Mouse (Mus musculus) ovary, postnatal 10 days (tissue): ENCODE data around the gene Usp29.
A peak's percentile ranks its signal among the peaks of the same experiment; 100 is the strongest.
"Not testable (repeated sequence)": the region's sequence is repeated elsewhere in the genome, so short reads cannot be mapped to it uniquely, and the experiment has no call there.

Source experiments
- DNase-seq: peaks from one replicate; pipeline ENCODE4 v3.0.0; 2022; ENCODE audit warnings: low spot score

The Usp29 gene

DNA sequence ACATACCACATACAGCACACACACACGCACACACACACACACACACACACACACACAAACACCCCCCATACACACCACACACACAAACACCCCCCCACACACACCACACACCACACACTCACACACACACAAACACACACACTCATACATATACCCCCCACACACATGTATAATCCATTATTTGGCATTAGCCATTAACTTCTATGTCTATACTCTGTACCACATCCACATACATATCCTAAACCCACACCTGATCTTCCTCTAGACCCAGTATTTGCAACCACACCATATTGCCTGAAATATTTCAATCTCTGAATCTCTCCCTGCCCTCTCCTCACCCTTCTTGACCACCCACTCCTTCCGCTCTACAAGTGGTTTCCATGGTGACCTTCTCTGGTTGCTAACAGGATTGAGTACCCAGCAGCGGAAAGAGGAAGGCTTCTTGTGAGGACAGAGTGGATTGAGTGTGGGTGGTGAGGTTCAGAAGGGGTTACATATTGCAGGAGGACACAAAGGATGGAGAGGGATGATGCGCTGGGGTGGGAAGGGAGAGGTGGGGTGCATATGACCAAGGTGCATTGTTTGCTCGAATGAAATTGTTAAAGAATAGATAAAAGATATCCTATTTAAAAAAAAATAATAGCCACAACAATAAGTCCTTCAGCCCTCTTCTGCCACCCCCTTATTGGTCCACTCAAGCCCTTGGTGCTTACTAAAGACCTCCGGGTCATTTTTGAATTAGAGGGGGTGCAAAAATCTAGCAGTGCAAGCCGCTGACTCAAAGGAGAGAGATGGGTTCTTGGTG lies 195.8 kb downstream of the Usp29 start:
- no peak for DNase-seq

DNA sequence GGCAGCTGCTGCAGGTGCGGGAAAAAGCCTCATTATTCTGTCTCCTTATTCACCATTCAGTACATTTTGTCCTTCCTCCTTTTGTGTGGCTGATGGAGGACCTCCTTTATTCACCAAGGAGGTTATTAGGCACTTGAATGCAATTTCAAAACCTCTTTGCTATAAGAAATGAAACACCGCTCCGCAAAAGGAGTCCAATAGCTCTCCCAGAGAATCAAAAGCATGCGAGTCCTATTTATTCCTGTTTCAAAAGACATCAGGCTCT lies 196.3 kb downstream of the Usp29 start:
- no peak for DNase-seq

DNA sequence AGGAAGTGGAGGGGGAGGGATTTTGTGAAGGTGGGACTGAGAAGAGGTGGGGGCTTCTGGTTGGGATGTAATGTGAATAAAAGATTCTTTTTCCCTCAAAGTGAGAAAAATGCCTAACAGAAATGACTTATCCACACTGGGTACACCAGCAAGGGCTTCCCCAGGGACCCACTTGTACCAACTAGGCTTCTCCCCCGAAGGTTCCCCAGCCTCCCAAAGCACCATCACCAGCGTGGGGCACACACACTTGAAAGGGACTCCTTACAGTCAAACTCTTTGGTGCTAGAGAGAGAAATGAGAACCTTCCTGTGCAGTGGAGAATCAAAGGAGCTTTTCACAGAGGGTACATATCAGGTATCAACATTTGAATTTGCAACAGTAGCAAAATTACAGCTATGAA lies 198.9 kb downstream of the Usp29 start:
- DNase-seq: no peak

- DNase-seq: no peak
These were observed 204.4 kb downstream of the Usp29 start for GRCm38 (mm10) chr7:6934741-6935140.

- DNase-seq: peak; percentile 50
These were observed 206.7 kb downstream of the Usp29 start for GRCm38 (mm10) chr7:6937040-6937439.

DNA sequence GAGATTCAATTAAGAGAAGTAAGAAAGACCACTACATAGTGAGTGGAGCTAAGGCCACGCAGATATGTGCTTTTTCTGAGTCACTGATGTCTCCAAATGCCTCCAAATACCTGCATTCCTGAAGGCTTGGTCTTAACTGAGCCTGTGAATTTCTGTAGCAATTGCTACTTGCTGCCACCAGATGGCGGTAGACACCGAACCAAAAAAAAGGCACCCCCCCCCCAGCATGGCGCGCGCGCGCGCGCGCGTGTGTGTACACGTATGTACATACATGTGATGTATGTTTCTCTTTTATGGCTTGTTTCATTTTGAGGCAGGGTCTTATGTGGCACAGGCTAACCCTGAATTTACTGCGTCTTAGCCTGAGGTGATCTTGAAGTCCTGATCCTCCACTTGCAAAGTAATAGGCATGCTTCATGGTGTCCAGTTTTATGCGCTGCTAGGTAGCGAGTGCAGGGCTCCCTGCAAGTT lies 210.4 kb downstream of the Usp29 start:
- DNase-seq: no peak

GRCm38 (mm10) chr7:6948061-6948460 lies 217.7 kb downstream of the Usp29 start:
- DNase-seq: not testable (repeated sequence)

GRCm38 (mm10) chr7:6956576-6956975 lies 226.2 kb downstream of the Usp29 start:
- no peak for DNase-seq

GRCm38 (mm10) chr7:6958574-6958973 lies 228.2 kb downstream of the Usp29 start:
- DNase-seq: no peak

DNA sequence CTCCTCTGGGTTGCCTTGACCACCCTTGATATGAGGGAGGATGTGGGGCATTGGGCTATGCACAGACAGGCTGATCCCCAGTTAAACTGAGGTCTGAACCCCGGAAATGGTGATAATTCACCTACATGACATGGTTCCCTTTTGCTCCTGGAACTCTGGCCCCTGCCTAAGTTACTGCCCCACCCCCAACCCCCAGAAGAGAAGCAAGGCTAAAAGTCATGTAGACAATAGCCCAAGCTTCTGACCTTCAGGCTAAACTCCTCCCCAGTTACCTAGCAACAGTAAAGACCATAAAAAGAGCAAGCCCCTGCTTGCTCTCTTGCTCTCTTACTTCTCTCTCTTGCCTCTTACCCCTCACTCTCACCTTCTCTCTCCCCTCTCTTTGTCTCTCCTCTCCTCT lies 243.2 kb downstream of the Usp29 start:
- DNase-seq: no peak

DNA sequence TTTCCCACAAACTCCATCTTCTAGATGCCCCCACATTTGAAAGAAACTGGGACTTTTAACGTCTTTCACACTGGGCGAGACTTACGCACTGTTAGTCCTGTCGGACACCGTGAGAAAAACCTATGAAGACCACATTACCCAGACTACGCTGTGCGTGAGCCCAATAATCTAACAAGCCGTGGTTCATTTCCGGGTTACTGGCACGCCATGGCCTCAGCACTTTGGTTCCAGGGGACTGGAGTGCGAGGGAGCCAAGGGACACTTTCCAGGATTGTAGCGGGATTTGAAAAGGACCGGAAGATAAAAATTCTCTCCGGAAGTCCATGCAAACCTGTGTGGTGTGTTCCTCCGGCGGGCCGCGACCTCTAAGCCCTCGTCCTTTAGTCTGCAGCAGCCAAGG lies 246.5 kb downstream of the Usp29 start:
- DNase-seq: no peak

- not testable (repeated sequence) for DNase-seq
These were observed 264.9 kb downstream of the Usp29 start, which contains the start of gene Aurkc for GRCm38 (mm10) chr7:6995251-6995650. TSS of gene Aurkc (plus strand) at chr7:6995300.

- DNase-seq: not testable (repeated sequence)
These were observed 268.5 kb downstream of the Usp29 start for GRCm38 (mm10) chr7:6998914-6999313.

- DNase-seq: not testable (repeated sequence)
These were observed 275.1 kb downstream of the Usp29 start for GRCm38 (mm10) chr7:7005441-7005840.
